Mouse (Mus musculus) lung, adult 2 months (tissue): ENCODE data around the gene Bcl6b.

Experiments used
- CTCF ChIP-seq: fragments of 200-500 bp; IDR thresholded peaks from 2 replicates; pipeline ENCODE4 v1.5.1; 2011; ENCODE audit warnings: mild to moderate bottlenecking, low read length, control low read depth; ENCODE audit not compliant: insufficient read depth
- POLR2A ChIP-seq: fragments of 200-500 bp; IDR thresholded peaks from 2 replicates; pipeline ENCODE4 v1.6.1; 2011; ENCODE audit warnings: low read depth, mild to moderate bottlenecking, control low read depth, low read length, borderline replicate concordance; ENCODE audit errors: extremely low read depth

- TF ChIP-seq CTCF (no peak), POLR2A (peak; percentile 39; the same call in 1 of the 2 replicates)
Observed at GRCm38 (mm10) chr11:70212423-70212822, 17.2 kb downstream of the Bcl6b start, which contains the start of gene Slc16a11.
